Mouse (Mus musculus) erythroblast, adult 5-6 weeks (primary cell): ENCODE data around the gene Plxna2. TPM values are rescaled to one million over a fixed set of nuclear protein-coding genes. Genes with fewer than 3 reads are reported as not detected.

Experiments
- ATAC-seq: replicated peaks from 2 replicates; pipeline ENCODE4 v1.8.0; 2016; ENCODE audit warnings: moderate number of reproducible peaks, mild to moderate bottlenecking, moderate TSS enrichment, inconsistent platforms; ENCODE audit not compliant: poor library complexity, low FRiP score, severe bottlenecking
- total RNA-seq, 2 experiments: library from RNA; stranded (forward) in 1 of 2; stranded (reverse) in 1 of 2; fragments of 150-400 nt in 1 of 2; fragments of 200-764, 138-1000 nt in 1 of 2; gene quantifications; 2 replicates each; pipeline versions ENCODE4 v1.2.3 to v1.2.4; 2015 to 2017; ENCODE audit warnings: low replicate concordance in 2 of 2

Gene Plxna2
- total RNA-seq, 2 experiments from 2014 or later = 0.09 to 1.3 TPM

GRCm38 (mm10) chr1:194650566-194650965 lies 32.5 kb downstream of the Plxna2 start:
- no peak for ATAC-seq

GRCm38 (mm10) chr1:194651987-194652386 lies 34.0 kb downstream of the Plxna2 start:
- ATAC-seq = no peak

- ATAC-seq = no peak
These were observed 40.6 kb downstream of the Plxna2 start for GRCm38 (mm10) chr1:194658459-194659160.

GRCm38 (mm10) chr1:194660426-194661119 lies 42.6 kb downstream of the Plxna2 start:
- no peak for ATAC-seq

- no peak for ATAC-seq
These were observed 45.0 kb downstream of the Plxna2 start for GRCm38 (mm10) chr1:194663021-194663420.

GRCm38 (mm10) chr1:194665715-194666114 lies 47.7 kb downstream of the Plxna2 start:
- ATAC-seq = no peak

GRCm38 (mm10) chr1:194671783-194672524 lies 53.9 kb downstream of the Plxna2 start:
- ATAC-seq = 0 out of 2 replicates have a peak, but pooled peaks have one; percentile 16

GRCm38 (mm10) chr1:194672525-194672894 lies 54.5 kb downstream of the Plxna2 start:
- peak; percentile 34; the same call in 1 of the 2 replicates for ATAC-seq

- no peak for ATAC-seq
These were observed 55.2 kb downstream of the Plxna2 start for GRCm38 (mm10) chr1:194673229-194673628.

GRCm38 (mm10) chr1:194675106-194675890 lies 57.3 kb downstream of the Plxna2 start:
- ATAC-seq = peak; percentile 37; the same call in 1 of the 2 replicates

- peak; percentile 70 for ATAC-seq
These were observed 57.8 kb downstream of the Plxna2 start for GRCm38 (mm10) chr1:194675891-194676200.

- no peak for ATAC-seq
These were observed 59.9 kb downstream of the Plxna2 start for GRCm38 (mm10) chr1:194677878-194678277.

GRCm38 (mm10) chr1:194679147-194679546 lies 61.1 kb downstream of the Plxna2 start:
- no peak for ATAC-seq

- ATAC-seq = no peak
These were observed 62.1 kb downstream of the Plxna2 start for GRCm38 (mm10) chr1:194680136-194680535.

- no peak for ATAC-seq
These were observed 64.0 kb downstream of the Plxna2 start for GRCm38 (mm10) chr1:194682021-194682420.

- no peak for ATAC-seq
These were observed 65.1 kb downstream of the Plxna2 start for GRCm38 (mm10) chr1:194683132-194683531.

- no peak for ATAC-seq
These were observed 67.9 kb downstream of the Plxna2 start for GRCm38 (mm10) chr1:194685896-194686295.

- no peak for ATAC-seq
These were observed 69.7 kb downstream of the Plxna2 start for GRCm38 (mm10) chr1:194687746-194688145.

- no peak for ATAC-seq
These were observed 70.1 kb downstream of the Plxna2 start for GRCm38 (mm10) chr1:194688161-194688560.

- ATAC-seq = no peak
These were observed 75.0 kb downstream of the Plxna2 start for GRCm38 (mm10) chr1:194693063-194693462.
